Mouse (Mus musculus) heart, adult 2 months (tissue): ENCODE data around the gene Ralgps2. TPM values are rescaled to one million over a fixed set of nuclear protein-coding genes. Genes with fewer than 3 reads are reported as not detected.

Experiments
- DNase-seq, 2 experiments: peaks; one replicate each; pipeline ENCODE4 v3.0.0; 2021
- H3K27ac ChIP-seq: fragments of 200-600 bp; 2 replicates; pipeline ENCODE4 v1.8.1; 2022
- H3K27me3 ChIP-seq: fragments of 200-500 bp; 2 replicates; pipeline ENCODE4 v1.6.1; 2012; ENCODE audit warnings: mild to moderate bottlenecking, low read length, inconsistent platforms, mixed read lengths; ENCODE audit not compliant: control insufficient read depth, insufficient read depth
- H3K36me3 ChIP-seq: fragments of 200-500 bp; 2 replicates; pipeline ENCODE4 v1.6.1; 2012; ENCODE audit warnings: low read length, inconsistent platforms; ENCODE audit not compliant: control insufficient read depth, insufficient read depth
- H3K4me1 ChIP-seq: fragments of 200-500 bp; 2 replicates; pipeline ENCODE4 v1.6.1; 2011; ENCODE audit warnings: low read length; ENCODE audit not compliant: control insufficient read depth, insufficient read depth
- H3K4me3 ChIP-seq: fragments of 200-600 bp; 2 replicates; pipeline ENCODE4 v1.8.1; 2022
- H3K79me2 ChIP-seq: fragments of 200-500 bp; replicated peaks from 2 replicates; pipeline ENCODE4 v1.6.1; 2012; ENCODE audit warnings: mild to moderate bottlenecking, inconsistent platforms, low read length, moderate library complexity, mixed read lengths; ENCODE audit not compliant: control insufficient read depth, insufficient read depth
- H3K9ac ChIP-seq: fragments of 200-500 bp; 2 replicates; pipeline ENCODE4 v1.6.1; 2012; ENCODE audit warnings: low read depth, mild to moderate bottlenecking, control low read depth, inconsistent platforms, low read length, mixed read lengths
- CTCF ChIP-seq: fragments of 200-600 bp; IDR thresholded peaks from 2 replicates; pipeline ENCODE4 v1.8.1; 2022; ENCODE audit warnings: antibody characterized with exemption, mild to moderate bottlenecking, moderate library complexity
- EP300 ChIP-seq: fragments of 200-500 bp; IDR thresholded peaks from 2 replicates; pipeline ENCODE4 v1.6.1; 2011; ENCODE audit warnings: low read depth, low read length, control low read depth; ENCODE audit not compliant: insufficient read depth
- POLR2A ChIP-seq: fragments of 200-500 bp; IDR thresholded peaks from 2 replicates; pipeline ENCODE4 v1.6.1; 2011; ENCODE audit warnings: mild to moderate bottlenecking, low read depth, low read length, control low read depth; ENCODE audit not compliant: insufficient read depth
- WGBS: fragments of 180-500 bp; shearing (Covaris S2); methylation state at CpG from one replicate; pipeline ENCODE4 v1.1.7; 2018; 5-methylcytosine and 5-hydroxymethylcytosine counted together
- intact Hi-C: fragments of 180-260 bp; cut with DNase I; formaldehyde crosslinking; loops from one replicate; pipeline ENCODE4 v1.15.1; 2025
- polyA plus RNA-seq: library from polyadenylated mRNA; depleted of rRNA; stranded (reverse); fragments of >200 nt; gene quantifications from 2 replicates; pipeline ENCODE4 v1.2.3, GENCODE M21; 2012
- total RNA-seq, 2 experiments: library from RNA; stranded (reverse); gene quantifications; 2 replicates each; pipeline ENCODE4 v1.2.3; 2021

Ralgps2 gene
- total and polyA plus RNA-seq, 3 experiments = 3.5 to 8.1 (median 8.1) TPM

DNA sequence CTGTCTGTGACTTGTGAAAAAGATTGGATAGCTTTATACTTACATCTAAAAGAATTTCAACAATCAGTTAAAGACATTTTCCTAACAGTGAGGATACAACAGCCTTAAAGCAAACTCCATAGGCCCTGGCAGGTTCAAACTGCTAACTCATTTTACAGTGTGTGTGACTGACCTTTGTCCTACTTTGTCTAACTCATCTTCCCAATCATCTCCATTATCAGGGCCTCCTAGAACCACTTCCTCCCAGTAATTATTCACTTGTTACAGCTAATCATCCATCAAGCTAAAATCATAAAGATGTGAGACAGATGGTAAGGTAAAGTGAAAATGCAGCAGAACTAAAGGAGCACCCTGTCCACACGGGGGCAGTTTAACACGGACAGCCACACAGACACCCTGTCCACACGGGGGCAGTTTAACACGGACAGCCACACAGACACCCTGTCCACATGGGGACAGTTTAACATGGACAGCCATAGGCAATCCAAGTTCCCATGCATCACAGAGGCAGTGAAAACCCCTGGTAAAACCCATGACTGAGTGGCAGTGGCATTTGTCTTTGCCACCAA, 77.9 kb downstream of the Ralgps2 start:
- Histone ChIP-seq H3K27ac (no peak overlapping the region), H3K9ac (no peak overlapping the region), H3K27me3 (no peaks in the 10 kb centered on the region), H3K79me2 (no peaks in the 10 kb centered on the region), H3K4me3 (no peak overlapping the region), H3K36me3 (peaks cover 1% of the 10 kb centered on the region; the same call in 1 of the 2 replicates), H3K4me1 (peaks cover 1% of the 10 kb centered on the region; the same call in 1 of the 2 replicates)
- DNase-seq = no peak
- TF ChIP-seq CTCF = peak; percentile 54
- TF ChIP-seq EP300 = no peak
- no peak for TF ChIP-seq POLR2A
- intact Hi-C loops = no loop called here
- 37% methylated on average over 4 of the region's 4 CpGs for WGBS

DNA sequence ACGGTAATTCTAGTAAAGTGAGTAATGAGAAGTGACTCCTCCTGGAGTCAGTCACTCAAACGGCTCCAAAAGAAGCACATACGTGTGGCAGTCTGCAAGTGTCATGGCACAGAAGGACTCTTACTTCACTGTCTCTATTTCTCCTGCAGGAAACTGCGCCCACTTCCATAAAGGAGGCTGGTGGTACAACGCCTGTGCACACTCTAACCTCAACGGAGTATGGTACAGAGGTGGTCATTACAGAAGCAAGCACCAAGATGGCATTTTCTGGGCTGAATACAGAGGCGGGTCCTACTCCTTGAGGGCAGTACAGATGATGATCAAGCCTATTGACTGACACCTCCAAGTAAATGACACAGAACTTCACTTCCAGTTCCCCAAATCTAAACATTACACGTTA, 79.2 kb downstream of the Ralgps2 start:
- intact Hi-C loops = no loop called here

GRCm38 (mm10) chr1:156859711-156860250, 79.6 kb downstream of the Ralgps2 start:
- Histone ChIP-seq H3K79me2 (no peaks in the 10 kb centered on the region), H3K27me3 (no peaks in the 10 kb centered on the region), H3K27ac (no peak overlapping the region), H3K4me1 (peaks cover 1% of the 10 kb centered on the region; the same call in 1 of the 2 replicates), H3K36me3 (peaks cover 1% of the 10 kb centered on the region; the same call in 1 of the 2 replicates), H3K9ac (no peak overlapping the region), H3K4me3 (no peak overlapping the region)
- no peak for TF ChIP-seq CTCF
- TF ChIP-seq POLR2A = no peak
- TF ChIP-seq EP300 = no peak
- intact Hi-C loops = no loop called here
- no peak for DNase-seq
- WGBS = 56% methylated on average over 2 of the region's 2 CpGs

More for the DNA sequence above, 79.2 kb downstream of the Ralgps2 start:
- no peaks in the 10 kb centered on the region for H3K79me2 ChIP-seq
- H3K4me1 ChIP-seq = peaks cover 1% of the 10 kb centered on the region; the same call in 1 of the 2 replicates
- no peak for DNase-seq
- H3K36me3 ChIP-seq = peaks cover 1% of the 10 kb centered on the region; the same call in 1 of the 2 replicates
- no peak overlapping the region for H3K27ac ChIP-seq
- WGBS = 86% methylated on average over 8 of the region's 8 CpGs
- H3K9ac ChIP-seq = no peak overlapping the region
- TF ChIP-seq CTCF (no peak), EP300 (no peak), POLR2A (no peak)
- H3K27me3 ChIP-seq = no peaks in the 10 kb centered on the region
- H3K4me3 ChIP-seq = no peak overlapping the region

DNA sequence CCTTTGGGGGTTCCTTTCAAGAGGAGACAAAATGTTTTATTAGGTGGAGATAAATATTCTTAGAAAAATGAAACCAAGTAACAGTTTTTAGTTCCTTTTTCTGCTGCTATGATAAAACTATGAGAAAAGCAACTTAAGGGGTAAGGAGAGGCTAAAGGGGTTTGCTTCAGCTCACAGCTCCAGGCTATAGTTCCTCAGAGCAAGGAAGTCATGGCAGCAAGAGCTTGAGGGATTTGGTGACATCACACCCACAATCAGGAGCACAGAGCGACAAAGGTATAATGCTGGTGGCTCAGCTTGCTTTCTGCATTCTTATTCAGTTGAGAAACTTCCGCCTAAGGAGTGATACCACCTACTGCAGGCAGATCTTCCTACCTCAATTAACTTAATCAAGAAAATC, 80.3 kb downstream of the Ralgps2 start:
- peaks cover 1% of the 10 kb centered on the region; the same call in 1 of the 2 replicates for H3K36me3 ChIP-seq
- H3K4me3 ChIP-seq = no peak overlapping the region
- H3K9ac ChIP-seq = no peak overlapping the region
- H3K4me1 ChIP-seq = peaks cover 1% of the 10 kb centered on the region; the same call in 1 of the 2 replicates
- 92% methylated on average over 2 of the region's 2 CpGs for WGBS
- H3K27me3 ChIP-seq = no peaks in the 10 kb centered on the region
- no peak overlapping the region for H3K27ac ChIP-seq
- no peak for TF ChIP-seq CTCF
- TF ChIP-seq POLR2A = no peak
- TF ChIP-seq EP300 = no peak
- DNase-seq = no peak
- intact Hi-C loops = no loop called here
- H3K79me2 ChIP-seq = no peaks in the 10 kb centered on the region

DNA sequence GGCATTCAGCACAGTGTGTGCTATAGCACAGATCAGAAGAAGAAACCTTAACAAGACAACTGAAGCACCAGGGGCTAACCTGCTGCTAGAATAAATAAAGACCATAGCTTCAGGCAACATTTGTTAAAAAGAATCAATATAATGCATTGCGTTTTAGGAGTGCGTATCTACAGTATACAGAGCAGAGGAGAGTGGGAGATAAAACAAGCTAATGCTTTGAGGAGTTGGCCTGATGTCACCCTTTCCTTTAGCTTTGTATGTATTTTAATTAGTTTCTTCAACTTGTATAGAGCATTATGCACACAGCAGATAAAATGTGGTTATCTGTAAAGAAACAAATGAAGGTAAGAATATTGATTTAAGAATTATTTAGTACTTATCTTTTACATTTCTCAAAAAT, 82.8 kb downstream of the Ralgps2 start:
- DNase-seq = no peak
- Histone ChIP-seq H3K4me3 (no peak overlapping the region), H3K9ac (no peak overlapping the region), H3K27me3 (no peaks in the 10 kb centered on the region), H3K79me2 (no peaks in the 10 kb centered on the region), H3K36me3 (peaks cover 1% of the 10 kb centered on the region; the same call in 1 of the 2 replicates), H3K4me1 (no peaks in the 10 kb centered on the region), H3K27ac (no peak overlapping the region)
- intact Hi-C loops = no loop called here
- WGBS = 89% methylated on average over 2 of the region's 2 CpGs
- no peak for TF ChIP-seq CTCF
- TF ChIP-seq POLR2A = no peak
- no peak for TF ChIP-seq EP300

DNA sequence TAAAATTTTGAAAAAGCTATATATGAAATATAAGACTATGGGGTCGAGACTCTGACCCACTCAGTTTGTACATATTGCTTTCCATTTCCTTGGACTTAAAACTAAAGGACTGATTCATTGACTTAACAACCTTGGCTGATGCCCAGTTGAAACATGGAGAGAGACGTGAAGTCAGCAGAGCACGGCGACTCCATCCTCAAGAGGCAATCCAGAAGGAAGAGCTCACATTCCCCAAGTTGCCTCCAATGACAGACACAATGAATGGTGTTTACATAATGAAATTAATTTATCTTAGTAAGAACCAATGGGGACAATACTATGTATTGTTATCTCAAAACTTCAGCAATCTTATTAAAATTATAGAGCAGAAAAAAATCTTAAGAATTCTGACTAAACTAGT, 84.9 kb downstream of the Ralgps2 start:
- no peaks in the 10 kb centered on the region for H3K27me3 ChIP-seq
- H3K4me3 ChIP-seq = no peak overlapping the region
- WGBS = 80% methylated on average over 4 of the region's 4 CpGs
- TF ChIP-seq CTCF (no peak), EP300 (no peak), POLR2A (no peak)
- no peaks in the 10 kb centered on the region for H3K79me2 ChIP-seq
- DNase-seq = no peak
- no peaks in the 10 kb centered on the region for H3K36me3 ChIP-seq
- no peak overlapping the region for H3K27ac ChIP-seq
- intact Hi-C loops = no loop called here
- no peak overlapping the region for H3K9ac ChIP-seq
- H3K4me1 ChIP-seq = no peaks in the 10 kb centered on the region
